Mouse (Mus musculus): ENCODE results near the gene Ccdc36. TPM values are rescaled to one million over a fixed set of nuclear protein-coding genes. Genes with fewer than 3 reads are reported as not detected.

Gene Ccdc36
- polyA plus RNA-seq, 1 experiment, result not detected

DNA sequence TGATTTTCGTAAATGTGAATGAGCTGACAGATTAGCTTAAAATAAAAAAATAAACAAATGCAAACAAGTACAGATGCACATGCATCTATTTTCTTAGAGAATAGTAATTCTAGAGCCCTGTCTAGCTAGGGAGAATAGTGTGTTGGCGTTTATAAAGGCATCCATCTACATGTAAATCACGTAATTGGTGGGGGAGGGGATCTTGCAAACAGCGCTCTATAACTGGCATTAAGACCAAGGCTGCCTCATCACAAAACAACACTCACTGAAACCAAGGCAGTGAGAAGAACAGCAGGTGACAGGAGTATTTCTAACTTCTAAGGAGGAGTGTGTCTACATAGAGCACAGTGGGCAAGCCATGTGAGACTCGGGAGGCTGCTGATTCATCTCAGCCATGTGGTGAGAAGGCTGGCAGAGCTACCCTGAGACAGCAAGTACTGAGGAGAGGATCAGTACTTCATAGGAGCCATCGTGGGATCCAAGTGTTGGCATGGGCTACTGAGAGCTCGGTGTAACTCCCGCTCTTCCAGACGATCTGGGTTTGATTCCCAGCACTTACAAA, 16.8 kb downstream of the Ccdc36 start:
- TF ChIP-seq CTCF (IDR thresholded peaks at IDR 0.05; ENCODE audit: insufficient read depth, low read length), result no peak
- TF ChIP-seq POLR2A (IDR thresholded peaks at IDR 0.05; ENCODE audit: borderline replicate concordance, extremely low read depth, low read depth, low read length), result no peak
- 84% methylated on average over 9 of the region's 9 CpGs for WGBS
- no peaks in the 10 kb centered on the region for H3K4me1 ChIP-seq (ENCODE audit: control insufficient read depth, insufficient read depth, low read length)
- no peak overlapping the region for H3K4me3 ChIP-seq (replicated peaks; ENCODE audit: extremely low read depth, low read depth, low read length)
- DNase-seq, result no peak

- DNase-seq, result no peak
- no peak overlapping the region for H3K4me3 ChIP-seq (replicated peaks; ENCODE audit: extremely low read depth, low read depth, low read length)
- TF ChIP-seq CTCF (IDR thresholded peaks at IDR 0.05; ENCODE audit: insufficient read depth, low read length) (no peak), POLR2A (IDR thresholded peaks at IDR 0.05; ENCODE audit: borderline replicate concordance, extremely low read depth, low read depth, low read length) (no peak)
- no peaks in the 10 kb centered on the region for H3K4me1 ChIP-seq (ENCODE audit: control insufficient read depth, insufficient read depth, low read length)
- 75% methylated on average over 4 of the region's 4 CpGs for WGBS
These were observed 18.7 kb downstream of the Ccdc36 start for GRCm38 (mm10) chr9:108409535-108409934.

- 79% methylated on average over 8 of the region's 8 CpGs for WGBS
These were observed 23.8 kb downstream of the Ccdc36 start for GRCm38 (mm10) chr9:108404451-108404850.

GRCm38 (mm10) chr9:108403081-108403480, 25.2 kb downstream of the Ccdc36 start:
- TF ChIP-seq POLR2A (IDR thresholded peaks at IDR 0.05; ENCODE audit: borderline replicate concordance, extremely low read depth, low read depth, low read length) (no peak), CTCF (IDR thresholded peaks at IDR 0.05; ENCODE audit: insufficient read depth, low read length) (no peak)
- WGBS, result 69% methylated on average over 4 of the region's 4 CpGs
- Histone ChIP-seq H3K4me3 (replicated peaks; ENCODE audit: extremely low read depth, low read depth, low read length) (no peak overlapping the region), H3K4me1 (ENCODE audit: control insufficient read depth, insufficient read depth, low read length) (no peaks in the 10 kb centered on the region)
- DNase-seq, result no peak

More at GRCm38 (mm10) chr9:108404451-108404850, 23.8 kb downstream of the Ccdc36 start:
- Histone ChIP-seq H3K4me1 (ENCODE audit: control insufficient read depth, insufficient read depth, low read length) (no peaks in the 10 kb centered on the region), H3K4me3 (replicated peaks; ENCODE audit: extremely low read depth, low read depth, low read length) (no peak overlapping the region)
- no peak for DNase-seq
- TF ChIP-seq POLR2A (IDR thresholded peaks at IDR 0.05; ENCODE audit: borderline replicate concordance, extremely low read depth, low read depth, low read length) (no peak), CTCF (IDR thresholded peaks at IDR 0.05; ENCODE audit: insufficient read depth, low read length) (no peak)

GRCm38 (mm10) chr9:108401186-108401960, 26.9 kb downstream of the Ccdc36 start:
- H3K4me3 ChIP-seq (replicated peaks; ENCODE audit: extremely low read depth, low read depth, low read length), result no peak overlapping the region
- DNase-seq, result no peak
- no peak for TF ChIP-seq CTCF (IDR thresholded peaks at IDR 0.05; ENCODE audit: insufficient read depth, low read length)
- 42% methylated on average over 7 of the region's 7 CpGs for WGBS
- no peaks in the 10 kb centered on the region for H3K4me1 ChIP-seq (ENCODE audit: control insufficient read depth, insufficient read depth, low read length)

- TF ChIP-seq CTCF (IDR thresholded peaks at IDR 0.05; ENCODE audit: insufficient read depth, low read length) (no peak), POLR2A (IDR thresholded peaks at IDR 0.05; ENCODE audit: borderline replicate concordance, extremely low read depth, low read depth, low read length) (no peak)
- Histone ChIP-seq H3K4me3 (replicated peaks; ENCODE audit: extremely low read depth, low read depth, low read length) (no peak overlapping the region), H3K4me1 (ENCODE audit: control insufficient read depth, insufficient read depth, low read length) (no peaks in the 10 kb centered on the region)
- DNase-seq, result no peak
- 91% methylated on average over 3 of the region's 3 CpGs for WGBS
These were observed 30.0 kb downstream of the Ccdc36 start for GRCm38 (mm10) chr9:108398324-108398723.

DNA sequence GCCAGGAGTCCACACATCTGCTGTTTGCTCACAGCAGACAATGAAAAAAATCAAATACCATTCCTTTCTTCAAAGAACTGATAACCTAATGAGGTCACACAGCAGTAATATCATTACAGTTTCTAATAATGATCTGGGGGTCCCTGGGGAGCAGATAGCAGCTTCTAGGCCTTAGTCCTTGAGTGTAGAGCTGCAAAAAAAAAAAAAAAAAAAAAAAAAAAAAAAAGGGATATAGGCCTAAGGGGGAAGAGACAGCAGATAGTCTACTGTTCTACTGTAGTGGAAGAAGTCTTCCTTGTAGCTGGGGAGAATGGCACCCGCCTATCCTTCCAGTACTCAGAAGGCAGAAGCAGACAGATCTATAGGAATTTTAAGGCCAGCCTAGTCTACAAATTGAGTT, 32.9 kb downstream of the Ccdc36 start:
- no peak for DNase-seq
- no peaks in the 10 kb centered on the region for H3K4me1 ChIP-seq (ENCODE audit: control insufficient read depth, insufficient read depth, low read length)
- no peak overlapping the region for H3K4me3 ChIP-seq (replicated peaks; ENCODE audit: extremely low read depth, low read depth, low read length)
- TF ChIP-seq CTCF (IDR thresholded peaks at IDR 0.05; ENCODE audit: insufficient read depth, low read length) (no peak), POLR2A (IDR thresholded peaks at IDR 0.05; ENCODE audit: borderline replicate concordance, extremely low read depth, low read depth, low read length) (no peak)
- WGBS, result 100% methylated on average over 1 of the region's 1 CpGs

DNA sequence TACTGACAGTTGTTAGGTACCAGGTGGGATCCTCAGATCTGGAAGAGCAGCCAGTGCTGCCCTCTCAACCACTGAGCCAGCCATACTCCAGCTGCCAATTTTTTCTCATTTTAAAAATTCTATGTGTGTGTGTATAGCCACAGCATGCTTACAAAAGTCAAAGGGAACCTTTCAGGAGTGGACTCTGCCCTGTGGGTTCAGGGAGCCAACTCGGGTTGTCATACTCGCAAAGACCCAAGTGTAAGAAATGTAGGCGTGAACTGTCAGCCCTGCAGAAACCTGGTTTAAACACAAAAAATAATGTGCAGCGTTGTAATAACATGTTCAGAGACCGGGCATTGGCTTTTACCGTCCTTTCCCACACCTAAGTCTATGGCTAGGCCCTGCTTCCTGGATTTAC, 34.1 kb downstream of the Ccdc36 start:
- 95% methylated on average over 6 of the region's 6 CpGs for WGBS
- no peak overlapping the region for H3K4me3 ChIP-seq (replicated peaks; ENCODE audit: extremely low read depth, low read depth, low read length)
- no peak for TF ChIP-seq POLR2A (IDR thresholded peaks at IDR 0.05; ENCODE audit: borderline replicate concordance, extremely low read depth, low read depth, low read length)
- TF ChIP-seq CTCF (IDR thresholded peaks at IDR 0.05; ENCODE audit: insufficient read depth, low read length), result no peak
- no peaks in the 10 kb centered on the region for H3K4me1 ChIP-seq (ENCODE audit: control insufficient read depth, insufficient read depth, low read length)
- DNase-seq, result no peak

GRCm38 (mm10) chr9:108392676-108393075, 35.6 kb downstream of the Ccdc36 start, which contains the start of gene 1700102P08Rik:
Gene 1700102P08Rik (plus strand): TSS chr9:108392805.
- no peak for TF ChIP-seq POLR2A (IDR thresholded peaks at IDR 0.05; ENCODE audit: borderline replicate concordance, extremely low read depth, low read depth, low read length)
- no peak for TF ChIP-seq CTCF (IDR thresholded peaks at IDR 0.05; ENCODE audit: insufficient read depth, low read length)
- no peak for DNase-seq
- H3K4me3 ChIP-seq (replicated peaks; ENCODE audit: extremely low read depth, low read depth, low read length), result no peak within 1 kb of the TSS
- no peaks in the 10 kb centered on the region for H3K4me1 ChIP-seq (ENCODE audit: control insufficient read depth, insufficient read depth, low read length)
- 74% methylated on average over 18 of the region's 18 CpGs for WGBS

- TF ChIP-seq POLR2A (IDR thresholded peaks at IDR 0.05; ENCODE audit: borderline replicate concordance, extremely low read depth, low read depth, low read length), result no peak
- no peaks in the 10 kb centered on the region for H3K4me1 ChIP-seq (ENCODE audit: control insufficient read depth, insufficient read depth, low read length)
- no peak overlapping the region for H3K4me3 ChIP-seq (replicated peaks; ENCODE audit: extremely low read depth, low read depth, low read length)
- DNase-seq, result no peak
- WGBS, result 55% methylated on average over 6 of the region's 6 CpGs
These were observed 39.1 kb downstream of the Ccdc36 start for GRCm38 (mm10) chr9:108389220-108389619.

All from lung, adult 2 months (tissue).